Mouse (Mus musculus) G1E-ER4 (cell line): ENCODE results near the gene P3h1. TPM values are rescaled to one million over a fixed set of nuclear protein-coding genes. Genes with fewer than 3 reads are reported as not detected.

Experiments
- GATA1 ChIP-seq: IDR thresholded peaks from one replicate; pipeline ENCODE4 v1.8.0; 2012; ENCODE audit warnings: low read length, inconsistent platforms
- polyA plus RNA-seq: library from polyadenylated mRNA; stranded (reverse); fragments of >175 nt; gene quantifications from 2 replicates; pipeline ENCODE4 v1.2.3, GENCODE M21; 2012

P3h1 gene
- polyA plus RNA-seq, 1 experiment = 8.1 TPM

GRCm38 (mm10) chr4:119252025-119252808, 19.5 kb downstream of the P3h1 start:
- TF ChIP-seq GATA1 = no peak

GRCm38 (mm10) chr4:119254012-119254618, 21.4 kb downstream of the P3h1 start:
- TF ChIP-seq GATA1 = no peak

GRCm38 (mm10) chr4:119255351-119255750, 22.6 kb downstream of the P3h1 start, which contains the start of gene Cldn19:
Cldn19 (plus strand) TSS chr4:119255414.
- TF ChIP-seq GATA1 = no peak

- TF ChIP-seq GATA1 = no peak
Measured at GRCm38 (mm10) chr4:119257083-119257482, 24.4 kb downstream of the P3h1 start.

GRCm38 (mm10) chr4:119259344-119260254, 26.9 kb downstream of the P3h1 start:
- TF ChIP-seq GATA1 = no peak

- TF ChIP-seq GATA1 = no peak
Measured at GRCm38 (mm10) chr4:119261087-119261713, 28.5 kb downstream of the P3h1 start.

GRCm38 (mm10) chr4:119262483-119262882, 29.8 kb downstream of the P3h1 start:
- no peak for TF ChIP-seq GATA1

GRCm38 (mm10) chr4:119263459-119263858, 30.7 kb downstream of the P3h1 start:
- TF ChIP-seq GATA1 = no peak

- no peak for TF ChIP-seq GATA1
Measured at GRCm38 (mm10) chr4:119266606-119267005, 33.9 kb downstream of the P3h1 start.

GRCm38 (mm10) chr4:119274627-119275026, 41.9 kb downstream of the P3h1 start:
- TF ChIP-seq GATA1 = no peak

GRCm38 (mm10) chr4:119275226-119275625, 42.5 kb downstream of the P3h1 start:
- no peak for TF ChIP-seq GATA1

GRCm38 (mm10) chr4:119275726-119276125, 43.0 kb downstream of the P3h1 start:
- TF ChIP-seq GATA1 = no peak

- TF ChIP-seq GATA1 = no peak
Measured at GRCm38 (mm10) chr4:119284861-119285260, 52.1 kb downstream of the P3h1 start.

- peak; percentile 57 for TF ChIP-seq GATA1
Measured at GRCm38 (mm10) chr4:119285336-119285735, 52.6 kb downstream of the P3h1 start.

GRCm38 (mm10) chr4:119291921-119292320, 59.2 kb downstream of the P3h1 start:
- TF ChIP-seq GATA1 = no peak
